Mouse (Mus musculus): ENCODE measurements around the gene Furin.
A peak's percentile ranks its signal among the peaks of the same experiment; 100 is the strongest.

Furin gene

GRCm38 (mm10) chr7:80373352-80373751, 31.9 kb downstream of the Furin start:
- DNase-seq (ENCODE audit: low read depth, low spot score): no peak

- no peak for DNase-seq (ENCODE audit: low read depth, low spot score)
Observed at GRCm38 (mm10) chr7:80372667-80373066, 32.6 kb downstream of the Furin start.

- DNase-seq (ENCODE audit: low read depth, low spot score): no peak
Observed at GRCm38 (mm10) chr7:80372166-80372565, 33.1 kb downstream of the Furin start.

- DNase-seq (ENCODE audit: low read depth, low spot score): no peak
Observed at GRCm38 (mm10) chr7:80371041-80371751, 34.0 kb downstream of the Furin start, which contains the start of gene Man2a2. Gene Man2a2, minus strand, starts transcription at chr7:80371375.

GRCm38 (mm10) chr7:80370649-80371040, 34.6 kb downstream of the Furin start:
- peak; percentile 79 for DNase-seq (ENCODE audit: low read depth, low spot score)

GRCm38 (mm10) chr7:80369967-80370431, 35.2 kb downstream of the Furin start:
- DNase-seq (ENCODE audit: low read depth, low spot score): no peak

- DNase-seq (ENCODE audit: low read depth, low spot score): no peak
Observed at GRCm38 (mm10) chr7:80369461-80369860, 35.8 kb downstream of the Furin start.

- no peak for DNase-seq (ENCODE audit: low read depth, low spot score)
Observed at GRCm38 (mm10) chr7:80368635-80369421, 36.4 kb downstream of the Furin start.

GRCm38 (mm10) chr7:80368009-80368408, 37.2 kb downstream of the Furin start:
- DNase-seq (ENCODE audit: low read depth, low spot score): no peak

GRCm38 (mm10) chr7:80367232-80367631, 38.0 kb downstream of the Furin start:
- DNase-seq (ENCODE audit: low read depth, low spot score): no peak

GRCm38 (mm10) chr7:80365759-80366158, 39.5 kb downstream of the Furin start:
- no peak for DNase-seq (ENCODE audit: low read depth, low spot score)

- no peak for DNase-seq (ENCODE audit: low read depth, low spot score)
Observed at GRCm38 (mm10) chr7:80360435-80360834, 44.8 kb downstream of the Furin start.

GRCm38 (mm10) chr7:80358039-80358438, 47.2 kb downstream of the Furin start:
- no peak for DNase-seq (ENCODE audit: low read depth, low spot score)

- no peak for DNase-seq (ENCODE audit: low read depth, low spot score)
Observed at GRCm38 (mm10) chr7:80357156-80357555, 48.1 kb downstream of the Furin start.

- no peak for DNase-seq (ENCODE audit: low read depth, low spot score)
Observed at GRCm38 (mm10) chr7:80356351-80356750, 48.9 kb downstream of the Furin start.

GRCm38 (mm10) chr7:80352920-80353319, 52.3 kb downstream of the Furin start:
- no peak for DNase-seq (ENCODE audit: low read depth, low spot score)

- DNase-seq (ENCODE audit: low read depth, low spot score): no peak
Observed at GRCm38 (mm10) chr7:80350808-80351207, 54.4 kb downstream of the Furin start.

GRCm38 (mm10) chr7:80347670-80348586, 57.3 kb downstream of the Furin start:
- DNase-seq (ENCODE audit: low read depth, low spot score): no peak

GRCm38 (mm10) chr7:80346830-80347229, 58.4 kb downstream of the Furin start:
- DNase-seq (ENCODE audit: low read depth, low spot score): no peak

GRCm38 (mm10) chr7:80346173-80346572, 59.1 kb downstream of the Furin start:
- no peak for DNase-seq (ENCODE audit: low read depth, low spot score)

- no peak for DNase-seq (ENCODE audit: low read depth, low spot score)
Observed at GRCm38 (mm10) chr7:80343270-80344018, 61.8 kb downstream of the Furin start.
